Mouse (Mus musculus): ENCODE data around the gene Mepce.

GRCm38 (mm10) chr5:137823455-137824045 is 36.1 kb upstream of the Mepce start:
- TF ChIP-seq POLR2A (IDR thresholded peaks at IDR 0.05; ENCODE audit: control insufficient read depth, extremely low read depth, insufficient read depth, low read length, poor library complexity) = no peak
- TF ChIP-seq CTCF (IDR thresholded peaks at IDR 0.05; ENCODE audit: borderline replicate concordance, control insufficient read depth, extremely low read depth, insufficient read depth, low read length, poor library complexity) = no peak
